Mouse (Mus musculus): ENCODE measurements at regions not wholly inside any gene's neighbourhood (a gene's known extent, or its start where the extent isn't known, plus 50 kb on each side); places are given as distances from the start of the nearest gene placed in this dataset.
A peak's percentile ranks its signal among the peaks of the same experiment; 100 is the strongest.

DNA sequence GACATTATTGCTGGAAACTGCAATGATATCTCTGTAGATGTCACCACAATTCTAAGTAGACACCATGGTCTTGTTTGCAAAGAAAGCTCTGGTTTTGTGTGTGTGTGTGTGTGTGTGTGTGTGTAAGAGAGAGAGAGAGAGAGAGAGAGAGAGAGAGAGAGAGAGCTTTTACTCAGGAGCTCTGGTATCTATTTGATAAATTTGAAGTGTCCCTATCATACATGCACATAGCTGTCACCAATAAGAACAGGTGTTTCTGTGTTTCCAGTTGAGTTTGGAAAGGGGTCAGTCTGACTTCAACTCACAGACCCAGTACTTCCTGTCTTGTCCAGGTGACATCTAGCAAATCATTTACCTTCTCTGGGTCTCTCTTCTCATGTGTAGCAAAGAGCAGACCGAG, 169.7 kb upstream of the Serpine2 start:
- no peak for DNase-seq (ENCODE audit: low spot score in 2 of 2)

DNA sequence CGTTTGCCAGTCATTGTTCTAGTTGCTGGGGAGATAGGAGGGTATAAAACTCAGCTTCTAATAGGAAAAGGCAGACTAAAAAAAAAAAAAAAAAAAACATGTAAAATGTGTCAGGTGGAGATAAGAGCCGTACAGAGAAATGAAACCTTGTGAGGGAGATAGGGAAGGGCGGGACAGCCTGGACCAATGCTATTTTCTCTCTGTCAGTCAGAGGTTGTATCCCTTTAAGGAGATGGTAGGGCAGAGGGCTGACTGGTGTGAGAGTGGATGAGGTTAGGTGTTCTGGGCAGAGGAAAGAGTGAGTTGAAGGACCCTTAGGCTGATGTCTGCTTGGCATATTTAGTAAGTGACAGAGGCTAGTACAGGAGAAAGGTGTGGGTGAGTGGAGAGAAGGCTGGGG, 169.2 kb upstream of the Serpine2 start:
- no peak for DNase-seq (ENCODE audit: low spot score in 2 of 2)

DNA sequence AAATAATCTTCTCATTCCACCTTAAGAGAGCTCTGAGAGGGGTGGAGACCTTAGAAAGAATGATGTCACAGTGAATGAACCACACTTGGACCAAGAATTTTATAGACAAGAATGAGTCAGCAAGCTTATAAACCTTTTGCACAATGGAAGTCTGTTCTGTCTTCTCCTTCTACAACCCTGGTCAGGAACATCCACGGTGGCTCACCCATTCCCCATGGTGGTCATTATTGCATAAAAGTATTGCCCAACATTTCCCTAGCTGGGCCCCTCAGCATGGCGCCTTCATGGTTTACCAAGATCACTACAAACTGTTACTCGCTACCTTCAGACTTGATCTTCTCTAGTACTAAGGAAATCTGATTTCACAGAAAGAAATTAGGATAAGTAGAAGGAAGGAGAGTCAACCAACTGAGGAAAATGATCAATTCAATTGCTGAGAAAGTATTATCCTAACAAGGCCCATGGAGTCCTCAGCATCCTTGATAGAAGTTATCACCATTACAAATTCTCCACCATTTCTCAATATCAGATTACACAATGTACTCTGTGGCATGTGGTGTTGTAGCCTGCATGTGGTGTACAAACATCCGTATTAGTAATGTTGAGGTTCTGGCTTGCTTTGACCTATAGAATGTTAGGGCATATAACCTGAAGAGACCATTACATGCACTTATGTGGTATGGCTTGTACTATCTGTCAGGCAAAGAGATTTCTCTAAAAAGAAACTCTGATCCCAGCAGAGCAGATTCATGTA, 165.1 kb upstream of the Serpine2 start:
- no peak for DNase-seq (ENCODE audit: low spot score in 2 of 2)

DNA sequence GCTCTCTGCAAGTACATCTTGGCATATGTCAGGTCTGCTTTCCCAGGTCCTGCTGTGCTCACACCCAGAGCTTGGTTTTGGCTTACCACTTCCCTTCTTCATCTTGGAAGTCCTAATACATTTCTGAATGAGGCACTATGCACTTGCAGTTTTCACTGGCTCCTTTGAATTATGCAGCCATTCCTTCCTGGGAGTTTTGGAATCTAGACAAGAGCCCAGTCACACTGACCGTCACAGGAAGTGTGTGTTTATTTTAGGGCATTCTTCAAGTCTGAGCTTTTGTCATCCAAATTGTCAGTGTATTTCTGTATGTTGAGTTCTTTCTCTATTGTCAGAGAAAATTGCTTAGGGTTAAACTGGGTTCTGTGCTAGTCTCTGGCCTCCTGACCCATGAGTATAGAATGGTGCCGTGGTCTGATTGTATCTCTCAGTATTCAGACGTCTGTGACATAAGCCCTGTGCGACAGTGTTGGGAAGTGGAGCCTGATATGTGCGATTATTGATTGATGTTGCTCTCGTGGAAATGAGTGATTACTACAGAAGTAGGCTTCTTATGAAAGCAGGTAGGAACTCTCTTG, 162.6 kb upstream of the Serpine2 start:
- no peak for DNase-seq (ENCODE audit: low spot score in 2 of 2)

DNA sequence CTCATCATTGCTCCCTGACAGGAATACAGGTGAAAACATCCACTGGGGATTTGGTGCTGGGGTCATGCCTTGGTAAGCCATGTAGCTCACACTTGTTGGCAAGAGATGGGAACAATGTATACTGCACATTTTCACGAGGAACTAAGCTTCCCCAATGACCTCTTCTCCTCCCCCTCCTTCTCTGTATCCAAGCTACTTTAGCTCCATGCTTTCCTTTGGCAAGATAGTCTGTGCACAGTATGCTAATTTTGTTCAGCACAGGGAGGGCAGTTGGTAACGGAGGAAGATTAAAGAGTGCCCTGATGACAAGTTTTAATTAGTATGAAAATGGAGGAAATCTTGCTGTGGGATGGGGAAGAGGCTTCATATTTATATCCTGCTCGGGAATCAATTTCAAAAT, 160.9 kb upstream of the Serpine2 start:
- DNase-seq (ENCODE audit: low spot score in 2 of 2) = no peak

DNA sequence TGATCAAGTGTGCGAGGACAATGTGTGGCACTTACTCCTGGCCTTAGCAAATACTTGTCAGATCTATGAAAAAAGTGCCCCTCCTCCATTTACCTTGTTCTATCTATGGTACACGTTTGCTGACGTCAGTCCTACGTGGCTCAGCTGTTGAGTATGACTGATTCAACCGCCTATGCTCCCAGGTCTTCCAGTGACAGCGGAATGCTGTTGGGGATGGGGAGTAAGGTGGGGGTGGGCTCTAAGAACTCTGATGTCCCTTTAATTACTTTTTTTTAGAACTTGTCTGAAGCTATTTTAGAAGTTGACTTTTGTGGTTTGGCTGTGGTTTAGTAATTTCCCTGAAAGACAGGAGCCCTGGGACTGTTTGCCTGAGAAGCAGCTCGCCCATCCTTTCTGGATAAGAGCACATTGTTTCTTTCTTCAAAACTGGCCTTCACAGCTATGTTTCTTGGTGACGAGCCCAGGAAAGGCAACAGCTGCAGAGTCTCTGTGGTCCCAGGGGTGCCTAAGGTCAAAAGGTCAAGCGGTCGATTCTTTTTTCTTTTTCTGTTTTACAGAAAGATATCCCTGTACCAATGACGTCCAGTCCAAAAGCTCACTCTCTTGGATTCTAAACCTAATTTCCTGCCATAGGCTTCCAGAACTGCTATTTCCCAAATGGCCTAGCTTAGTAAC, 157.5 kb upstream of the Serpine2 start:
- no peak for DNase-seq (ENCODE audit: low spot score in 2 of 2)

DNA sequence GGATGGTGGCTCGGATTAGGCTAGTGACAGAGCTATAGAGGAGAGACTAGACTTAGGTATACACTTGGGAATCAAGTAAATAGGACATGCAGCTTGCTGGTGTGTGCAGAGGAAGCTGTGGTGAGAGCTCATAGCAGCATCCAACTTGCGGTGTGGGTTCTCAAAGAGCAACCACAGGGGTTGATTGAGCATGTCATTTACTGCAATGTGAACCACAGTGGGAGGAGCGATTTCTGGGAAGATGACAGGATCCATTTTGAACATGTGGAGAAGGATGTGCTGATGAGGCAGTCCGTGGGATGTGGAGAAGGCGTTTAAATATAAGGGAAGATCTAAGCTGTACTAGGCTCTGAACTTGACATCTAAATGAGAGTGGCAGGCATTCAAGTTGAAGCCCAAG, 154.5 kb upstream of the Serpine2 start:
- no peak for DNase-seq (ENCODE audit: low spot score in 2 of 2)

DNA sequence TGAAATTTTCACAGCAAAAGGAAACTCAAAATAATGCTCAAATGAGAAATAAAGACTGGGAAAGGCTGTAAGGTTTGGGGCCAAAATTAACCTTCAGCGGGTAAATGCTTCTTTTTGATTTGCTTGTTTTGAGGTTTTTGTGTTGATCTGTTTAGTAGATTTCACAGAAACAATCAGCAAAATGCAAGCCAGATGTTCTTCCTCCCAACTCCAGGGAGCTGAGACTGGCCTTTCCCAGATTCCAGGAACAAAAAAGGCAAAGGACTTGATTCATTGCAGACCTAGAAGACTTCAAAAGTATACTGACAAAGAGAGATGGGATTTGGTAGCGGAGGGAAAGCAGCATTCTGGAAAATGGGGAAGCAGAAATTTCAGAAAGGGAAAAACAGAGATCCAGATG, 153.6 kb upstream of the Serpine2 start:
- DNase-seq (ENCODE audit: low spot score in 2 of 2) = no peak

DNA sequence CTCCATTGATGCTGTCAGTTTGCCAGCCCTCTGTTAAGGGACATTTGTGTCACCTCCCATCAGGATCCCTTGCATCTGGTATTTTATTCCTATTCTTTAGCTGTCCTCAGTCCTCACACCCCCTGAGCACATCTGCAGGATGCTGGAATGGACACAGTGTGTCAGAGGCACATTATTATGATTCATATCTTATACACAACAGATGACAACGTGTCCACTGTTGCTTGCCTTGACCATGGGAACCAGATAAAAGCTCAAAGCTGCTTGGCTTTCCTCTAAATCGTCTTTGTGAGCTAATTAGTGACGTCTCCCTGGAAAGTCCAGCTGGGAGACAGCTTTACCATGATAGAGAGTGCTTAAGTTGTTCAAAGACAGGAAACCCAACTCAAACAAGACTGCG, 149.7 kb upstream of the Serpine2 start:
- DNase-seq (ENCODE audit: low spot score in 2 of 2) = no peak

DNA sequence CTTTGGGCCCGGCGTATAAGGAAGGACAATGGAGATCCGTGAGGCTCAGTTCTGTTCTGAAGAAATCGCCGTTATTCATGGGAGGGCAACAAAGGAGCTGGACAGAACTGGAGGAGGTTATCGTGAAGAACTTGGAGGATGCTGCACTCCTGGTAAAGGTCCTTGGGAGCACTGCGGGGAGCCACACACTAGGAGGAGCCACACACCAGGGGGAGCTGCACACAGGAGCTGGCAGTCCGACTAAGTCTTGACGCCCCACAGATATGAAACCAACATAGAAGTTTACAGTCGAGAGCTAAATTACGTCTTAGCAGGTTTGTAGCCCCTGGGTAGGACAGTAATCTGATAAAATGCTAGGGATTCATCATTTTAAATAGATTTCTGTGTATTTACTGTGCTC, 138.1 kb upstream of the Serpine2 start:
- DNase-seq (ENCODE audit: low spot score in 2 of 2) = no peak

DNA sequence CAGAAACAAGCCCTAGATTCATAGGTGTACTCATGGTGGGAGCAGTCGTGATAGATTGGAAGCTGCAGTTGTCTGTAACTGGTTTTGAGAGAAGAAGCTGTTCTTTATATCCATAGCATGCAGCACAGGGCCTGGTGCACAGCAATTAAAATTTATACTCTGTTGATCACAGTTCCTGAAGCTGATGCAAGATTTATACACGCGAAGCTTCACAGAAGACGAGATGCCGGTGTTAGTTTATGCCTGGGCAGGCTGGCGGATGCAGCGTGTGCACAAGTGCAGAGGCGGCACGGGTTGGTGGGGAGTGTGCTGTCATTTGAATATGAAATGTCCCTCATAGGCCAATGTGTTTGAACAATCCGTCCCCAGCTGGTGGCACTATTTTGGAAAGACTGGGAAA, 136.9 kb upstream of the Serpine2 start:
- DNase-seq (ENCODE audit: low spot score in 2 of 2) = no peak

DNA sequence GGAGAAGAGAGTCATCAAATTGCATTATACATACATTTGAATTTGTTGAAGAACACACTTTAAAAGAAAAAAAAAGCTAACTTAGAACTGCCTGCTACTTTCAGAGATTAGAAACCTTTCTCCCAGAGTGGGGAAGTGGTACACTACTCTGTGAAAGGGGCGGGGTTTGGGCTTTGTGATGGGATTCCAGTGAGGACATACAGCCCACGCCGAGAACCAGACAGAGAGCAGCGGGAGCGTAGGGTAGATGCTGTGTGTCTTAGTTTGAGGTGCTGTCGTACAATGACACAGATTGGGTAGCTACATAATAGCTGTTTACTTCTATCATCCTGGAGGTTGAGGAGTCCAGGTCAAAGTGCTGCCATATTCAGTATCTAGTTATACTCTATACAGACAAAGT, 136.5 kb upstream of the Serpine2 start:
- DNase-seq (ENCODE audit: low spot score in 2 of 2) = no peak

DNA sequence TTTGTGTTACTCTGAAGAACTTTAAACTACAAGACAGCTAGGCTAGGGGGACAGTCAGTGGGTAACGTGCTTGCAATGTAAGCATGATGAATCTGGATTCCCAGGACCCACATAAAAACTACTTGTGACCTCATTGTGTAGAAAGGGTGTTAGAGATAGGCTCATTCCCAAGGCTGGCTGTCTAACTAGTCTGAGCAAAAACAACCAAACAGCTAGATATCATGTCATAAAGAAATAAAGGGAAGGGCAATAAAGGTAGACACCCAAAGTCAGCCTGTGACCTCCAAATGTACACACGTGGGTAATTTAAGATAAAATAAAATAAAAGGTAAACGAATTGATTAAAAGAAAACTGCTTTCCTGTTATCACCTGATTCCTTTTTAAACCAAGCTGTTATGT, 123.7 kb upstream of the Serpine2 start:
- no peak for DNase-seq (ENCODE audit: low spot score in 2 of 2)

DNA sequence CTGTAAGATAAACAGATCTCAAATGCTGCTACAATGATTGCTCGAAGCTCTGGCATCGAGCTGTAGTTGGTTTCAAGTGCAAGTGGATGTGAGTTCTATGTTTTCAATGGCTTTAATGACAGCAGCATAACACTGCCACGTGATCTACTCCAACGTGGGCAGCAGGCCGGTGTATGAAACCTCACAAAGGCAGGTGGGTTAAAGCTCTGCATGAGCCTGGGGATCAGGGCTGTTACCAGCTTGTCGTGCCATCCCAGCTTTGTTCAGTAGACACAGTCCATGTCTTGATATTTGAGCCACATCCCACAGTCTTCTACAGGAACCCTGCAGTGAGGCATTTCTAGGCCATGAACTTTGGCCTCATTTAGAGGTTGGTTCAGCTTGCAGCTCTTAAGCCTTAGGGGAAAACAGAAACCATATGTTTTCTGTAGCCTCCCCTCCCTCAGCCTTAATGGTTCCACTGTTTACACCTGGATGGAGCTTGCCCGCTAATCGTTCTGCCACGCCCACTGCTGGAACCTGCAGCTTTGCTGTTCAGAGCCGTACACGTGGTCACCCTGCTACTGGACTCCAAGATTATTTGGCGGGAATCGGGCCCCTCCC, 121.8 kb upstream of the Serpine2 start:
- no peak for DNase-seq (ENCODE audit: low spot score in 2 of 2)

DNA sequence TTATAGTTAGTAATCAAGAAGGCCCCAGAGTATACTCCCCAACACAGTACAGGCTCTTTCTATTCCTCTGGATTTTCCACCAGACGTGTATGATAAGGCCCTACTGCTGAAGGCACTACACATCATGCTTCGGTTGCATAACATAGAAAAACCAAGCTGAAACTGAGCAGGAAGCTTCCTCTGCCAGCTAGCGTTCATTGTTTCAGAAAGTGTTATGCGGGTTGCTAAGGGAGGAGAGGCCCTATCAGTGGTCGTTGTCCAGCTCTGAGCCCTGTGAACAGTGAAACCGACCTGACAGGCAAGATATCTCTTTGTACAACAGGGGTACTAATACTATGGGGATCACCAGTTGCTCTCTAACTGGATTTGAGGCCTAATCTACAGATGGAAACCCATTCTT, 118.9 kb upstream of the Serpine2 start:
- no peak for DNase-seq (ENCODE audit: low spot score in 2 of 2)

DNA sequence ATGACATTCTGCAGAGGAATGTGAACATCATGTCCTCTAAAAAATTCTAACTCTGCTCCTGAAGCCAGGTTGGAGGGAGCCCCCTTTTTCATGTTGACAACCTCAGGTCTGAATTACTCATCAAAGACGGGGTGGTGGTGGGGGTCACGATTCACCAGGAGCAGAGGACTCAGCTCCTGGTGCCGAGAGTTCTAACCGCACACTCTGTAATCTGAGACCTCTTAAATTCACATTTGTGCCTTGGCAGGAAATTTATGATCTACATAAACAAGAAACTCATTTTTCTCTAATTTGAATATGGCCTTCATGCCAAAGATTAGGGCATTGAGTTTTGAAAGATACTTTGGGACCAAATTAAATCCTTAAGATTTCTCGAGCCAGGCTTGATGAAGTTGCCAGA, 117.2 kb upstream of the Serpine2 start:
- DNase-seq (ENCODE audit: low spot score in 2 of 2) = no peak

DNA sequence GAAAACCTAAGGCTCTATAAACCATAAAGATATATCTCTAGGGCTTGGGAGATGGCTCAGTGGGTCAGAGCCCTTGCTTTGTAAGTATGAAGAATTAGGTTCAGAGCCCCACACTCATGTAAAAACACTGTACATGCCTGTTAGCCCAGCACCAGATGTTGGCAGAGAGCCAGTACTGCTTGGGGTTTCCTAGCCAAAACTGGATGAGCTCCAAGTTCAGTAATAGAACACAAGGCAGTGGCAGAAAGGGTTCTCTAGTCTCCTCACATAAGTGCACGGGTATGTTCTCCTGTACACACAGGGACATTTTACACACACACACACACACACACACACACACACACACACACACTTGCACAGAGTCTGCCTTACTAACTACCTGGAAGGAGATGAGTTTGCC, 95.1 kb upstream of the Serpine2 start:
- DNase-seq (ENCODE audit: low spot score in 2 of 2) = peak; percentile 35 to 72

DNA sequence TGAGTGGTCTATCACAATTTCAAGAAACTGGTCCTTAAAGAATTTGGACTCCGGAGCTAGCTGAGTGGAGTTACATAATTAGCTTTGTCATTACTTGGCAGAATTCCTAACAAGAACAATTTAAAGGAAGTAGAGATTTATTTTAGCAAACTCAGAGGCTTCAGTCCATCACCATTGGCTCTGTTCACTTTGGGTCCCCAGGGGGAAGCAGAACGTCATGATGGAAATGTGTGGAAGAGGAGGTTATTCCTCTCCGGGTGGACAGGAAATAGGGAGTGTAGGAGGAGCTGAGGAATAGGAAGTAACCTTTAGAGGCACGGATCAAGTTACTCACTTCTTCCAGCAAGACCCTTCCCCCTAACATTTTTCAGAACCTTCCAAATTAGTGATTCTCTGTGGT, 83.3 kb upstream of the Serpine2 start:
- DNase-seq (ENCODE audit: low spot score in 2 of 2) = no peak

DNA sequence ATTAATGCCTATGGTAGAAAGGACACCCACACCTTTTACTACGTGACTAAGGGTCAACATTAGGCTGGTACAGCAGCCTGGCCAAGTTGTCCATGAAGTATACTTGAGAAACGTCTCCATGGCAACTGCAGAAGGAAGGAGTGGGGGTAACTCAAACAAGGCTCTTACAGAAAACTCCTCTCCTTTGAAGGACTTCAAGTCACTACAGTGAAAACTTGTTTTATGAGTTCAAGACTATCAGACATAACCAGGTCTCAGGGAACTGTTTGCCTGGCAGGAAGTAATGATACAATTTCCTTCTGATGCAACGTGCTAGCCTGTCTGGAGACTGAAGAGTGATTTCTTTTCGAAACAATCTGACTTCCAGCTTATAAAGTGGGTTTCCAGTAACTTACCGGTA, 71.5 kb upstream of the Serpine2 start:
- no peak for DNase-seq (ENCODE audit: low spot score in 2 of 2)

DNA sequence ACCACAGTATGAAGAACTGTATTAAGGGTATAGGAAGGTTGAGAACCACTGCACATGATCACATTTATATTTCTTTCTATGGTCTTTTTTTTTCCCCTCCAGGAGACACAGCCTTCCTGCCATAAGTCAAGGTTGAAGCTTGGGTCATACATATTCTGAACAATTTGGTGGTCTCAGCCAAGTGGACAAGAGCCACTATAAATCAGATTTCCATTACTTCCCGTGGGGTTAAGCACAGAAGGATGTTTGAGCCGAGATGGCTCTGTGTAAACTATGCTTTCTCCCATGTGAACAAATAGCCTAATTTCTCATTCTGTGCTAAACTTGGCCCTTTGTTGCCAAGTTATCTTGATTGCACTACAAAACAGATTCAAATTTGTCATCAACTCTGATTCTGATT, 66.8 kb upstream of the Serpine2 start:
- DNase-seq (ENCODE audit: low spot score in 2 of 2) = no peak

DNA sequence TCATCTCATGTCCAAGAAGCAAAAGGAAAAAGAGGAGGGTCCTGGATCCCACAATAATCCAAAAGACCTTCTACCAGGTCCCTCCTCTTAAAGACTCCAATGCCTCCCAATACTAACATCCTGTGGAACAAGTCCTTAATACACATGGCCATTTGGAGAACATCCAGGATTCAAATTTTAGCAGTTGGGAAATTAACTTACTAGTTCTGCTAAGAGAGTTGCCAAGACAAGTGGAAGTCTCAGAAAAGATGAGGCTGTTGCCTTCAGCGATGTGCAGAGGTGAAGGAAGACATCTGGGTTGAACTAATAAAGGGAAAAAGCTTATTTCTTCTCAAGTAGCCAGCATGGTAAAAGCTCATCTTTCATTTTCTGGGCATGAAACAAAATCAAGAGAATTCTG, 64.8 kb upstream of the Serpine2 start:
- no peak for DNase-seq (ENCODE audit: low spot score in 2 of 2)

DNA sequence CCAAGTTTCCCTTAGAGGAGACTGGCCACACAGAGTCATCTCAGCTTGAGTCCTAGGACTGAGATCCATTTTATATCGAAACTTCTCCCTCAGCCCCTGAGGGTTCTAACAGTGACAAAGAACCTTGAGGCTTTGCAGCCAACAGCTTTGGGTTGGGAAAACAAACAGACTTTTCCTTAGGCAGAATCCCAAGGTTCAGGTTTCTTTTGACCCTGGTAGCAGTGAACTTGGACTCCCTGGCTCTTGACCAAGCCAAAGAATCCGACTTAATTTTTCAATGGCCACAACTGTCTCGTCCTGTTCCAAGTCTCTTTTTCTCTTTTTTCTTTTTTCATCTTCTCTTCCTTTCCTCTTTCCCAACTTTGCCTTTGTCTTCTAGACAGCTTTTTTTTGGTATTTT, 60.9 kb upstream of the Serpine2 start:
- no peak for DNase-seq (ENCODE audit: low spot score in 2 of 2)

DNA sequence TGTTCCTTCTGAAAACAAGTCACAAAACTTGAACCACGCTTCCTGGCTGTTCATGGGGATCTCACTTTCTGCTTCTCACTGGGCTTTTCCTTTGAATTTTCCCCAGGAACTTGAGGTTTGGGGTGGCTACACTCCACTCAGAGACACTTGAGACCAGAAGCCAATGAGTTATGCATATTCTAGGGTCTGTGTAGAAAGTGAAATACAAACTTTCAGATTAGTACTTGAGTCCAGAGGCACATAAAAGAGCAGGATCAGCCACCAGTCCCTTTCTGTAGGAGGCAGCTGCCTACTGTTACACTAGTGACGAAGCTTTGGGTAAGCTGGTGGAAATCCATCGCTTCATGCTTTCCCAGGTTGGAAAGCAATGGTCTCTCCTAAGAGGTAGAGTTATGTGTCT, 60.4 kb upstream of the Serpine2 start:
- DNase-seq (ENCODE audit: low spot score in 2 of 2) = no peak

All from cerebellum, postnatal 4 days (tissue).